Mouse (Mus musculus): ENCODE data around the gene Aloxe3.

- TF ChIP-seq CTCF (IDR thresholded peaks at IDR 0.05; ENCODE audit: control insufficient read depth, insufficient read depth, low read length) = no peak
- no peak for TF ChIP-seq POLR2A (IDR thresholded peaks at IDR 0.05; ENCODE audit: borderline replicate concordance, control insufficient read depth, low read depth, low read length)
Observed at GRCm38 (mm10) chr11:69174722-69175121, 49.0 kb downstream of the Aloxe3 start.

Data from bone marrow, adult 2 months (tissue).